Mouse (Mus musculus) gastrocnemius, adult 2 months (tissue): ENCODE data around the gene Adap2. TPM values are rescaled to one million over a fixed set of nuclear protein-coding genes. Genes with fewer than 3 reads are reported as not detected.

ENCODE experiments used
- DNase-seq: peaks from one replicate; pipeline ENCODE4 v3.0.0; 2022
- H3K27ac ChIP-seq: fragments of 200-600 bp; 2 replicates; pipeline ENCODE4 v1.8.1; 2022; ENCODE audit warnings: mild to moderate bottlenecking
- H3K4me3 ChIP-seq: fragments of 200-600 bp; 2 replicates; pipeline ENCODE4 v1.8.1; 2022; ENCODE audit warnings: mild to moderate bottlenecking, moderate library complexity
- CTCF ChIP-seq: fragments of 200-600 bp; IDR thresholded peaks from 2 replicates; pipeline ENCODE4 v1.8.1; 2022; ENCODE audit warnings: antibody characterized with exemption, mild to moderate bottlenecking, moderate library complexity
- intact Hi-C: fragments of 180-260 bp; cut with DNase I; formaldehyde crosslinking; loops from one replicate; pipeline ENCODE4 v1.15.1; 2025
- total RNA-seq, 2 experiments: library from RNA; stranded (reverse); gene quantifications; 2 replicates each; pipeline ENCODE4 v1.2.3; 2021

Gene Adap2
- total RNA-seq, 2 experiments from 2014 or later = 4.2 to 4.7 TPM

DNA sequence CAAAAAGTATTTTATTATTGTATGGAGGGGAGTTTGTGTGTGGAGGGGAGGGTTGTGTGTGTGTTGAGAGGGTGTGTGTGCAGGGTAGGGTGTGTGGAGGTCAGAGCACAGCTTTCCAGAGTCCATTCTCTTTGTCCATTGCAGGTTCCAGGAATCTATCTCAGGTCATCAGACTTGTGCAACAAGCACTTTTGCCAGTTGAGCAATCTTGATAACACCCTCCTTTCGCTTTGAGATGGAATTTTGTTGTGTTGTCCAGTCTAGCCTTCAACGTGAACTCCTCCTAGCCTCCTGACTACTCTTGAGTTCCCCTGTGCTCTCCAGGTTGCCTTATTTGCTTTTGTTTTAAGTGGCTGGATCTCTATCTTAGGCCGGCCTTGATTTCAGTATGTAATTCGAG, 36.4 kb downstream of the Adap2 start:
- TF ChIP-seq CTCF = no peak
- DNase-seq = no peak
- Histone ChIP-seq H3K4me3 (no peak overlapping the region), H3K27ac (no peak overlapping the region)
- intact Hi-C loops = no loop called here

DNA sequence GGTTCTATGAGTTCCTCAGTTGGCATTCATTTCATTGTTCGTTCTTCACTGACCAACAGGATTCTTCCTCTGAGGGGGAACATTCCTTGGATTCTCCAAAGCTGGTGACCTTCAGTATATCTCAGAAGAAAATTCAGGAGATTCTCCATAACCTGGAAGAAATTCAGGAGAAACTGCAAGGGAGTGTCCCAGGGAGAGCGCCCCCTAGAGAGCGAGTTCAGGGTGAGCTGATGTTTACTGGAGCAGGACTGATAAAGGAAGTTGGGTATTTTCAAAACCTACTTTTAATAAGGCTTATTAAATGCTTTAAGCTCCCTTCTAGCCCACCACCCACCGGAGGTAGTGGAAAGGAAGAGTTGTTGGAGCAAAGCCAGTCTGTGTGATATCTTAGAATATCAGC, 39.9 kb downstream of the Adap2 start:
- Histone ChIP-seq H3K27ac (no peak overlapping the region), H3K4me3 (no peak overlapping the region)
- peak; percentile 11; the same call in 1 of the 2 replicates for TF ChIP-seq CTCF
- DNase-seq = no peak
- intact Hi-C loops = no loop called here

DNA sequence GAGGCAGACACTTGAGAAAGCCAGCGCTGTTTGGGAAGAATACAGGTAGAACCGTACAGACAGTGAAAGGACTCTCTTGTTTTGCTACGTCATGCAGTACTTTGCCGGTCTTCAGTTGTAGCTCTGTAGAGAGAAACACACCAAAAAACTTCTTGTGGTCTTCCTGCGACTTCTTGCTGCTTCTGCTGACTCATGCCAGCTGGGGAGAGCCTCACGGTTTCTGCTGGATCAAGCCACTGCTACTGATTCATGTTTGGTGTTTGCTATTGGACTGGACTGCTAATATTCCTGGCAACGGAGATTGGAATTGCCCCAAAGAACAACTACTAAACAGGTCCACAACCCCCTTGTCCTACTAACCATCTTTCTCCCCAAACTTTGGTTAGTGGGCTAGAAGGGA, 42.4 kb downstream of the Adap2 start:
- no peak for DNase-seq
- no peak overlapping the region for H3K4me3 ChIP-seq
- H3K27ac ChIP-seq = no peak overlapping the region
- TF ChIP-seq CTCF = no peak
- intact Hi-C loops = loop anchor here (5.0 kb wide), 1 partner anchor 109 kb away; the partner anchor contains the start of gene Atad5

DNA sequence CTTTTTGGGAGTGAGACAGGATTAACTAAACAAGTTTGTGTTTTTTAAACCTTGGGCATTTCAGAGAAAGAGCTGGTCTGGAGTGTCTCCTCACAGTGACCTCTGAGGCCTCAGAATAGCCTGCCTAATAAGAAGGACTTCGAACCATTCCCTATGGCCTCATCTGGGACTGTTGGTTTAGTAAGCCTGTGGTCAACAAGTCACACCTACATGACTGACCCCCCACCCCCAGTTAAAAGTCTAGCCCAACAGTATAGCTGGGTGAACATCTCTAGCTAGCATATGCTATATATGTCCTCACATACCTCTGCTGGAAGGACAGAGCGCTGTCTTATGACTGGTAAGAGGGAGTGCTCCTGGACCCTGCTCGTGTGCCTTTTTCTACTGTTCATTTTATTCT, 45.4 kb downstream of the Adap2 start:
- H3K4me3 ChIP-seq = no peak overlapping the region
- intact Hi-C loops = loop anchor here (5.0 kb wide), 1 partner anchor 112 kb away; the partner anchor contains the start of gene Atad5
- DNase-seq = no peak
- TF ChIP-seq CTCF = no peak
- H3K27ac ChIP-seq = no peak overlapping the region

DNA sequence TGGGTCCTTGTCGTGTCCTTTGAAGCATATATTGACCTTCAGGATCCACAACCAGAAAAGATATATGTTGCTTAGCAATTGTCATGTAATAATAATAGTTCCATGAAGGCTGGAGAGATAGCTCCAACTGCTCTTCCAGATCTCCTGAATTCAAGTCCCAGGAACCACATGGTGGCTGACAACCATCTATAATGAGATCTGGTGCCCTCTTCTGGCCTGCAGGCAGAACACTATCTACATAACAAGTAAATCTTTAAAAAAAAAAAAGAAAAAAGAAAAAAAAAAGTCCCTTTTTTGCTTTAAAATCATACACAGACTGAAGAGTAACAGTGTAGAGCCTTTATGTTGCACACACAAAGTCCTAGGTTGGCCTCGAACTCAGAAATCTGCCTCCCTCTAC, 45.9 kb downstream of the Adap2 start:
- intact Hi-C loops = loop anchor here (5.0 kb wide), 1 partner anchor 112 kb away; the partner anchor contains the start of gene Atad5
- H3K27ac ChIP-seq = no peak overlapping the region
- no peak for DNase-seq
- TF ChIP-seq CTCF = peak; percentile 39
- H3K4me3 ChIP-seq = no peak overlapping the region

DNA sequence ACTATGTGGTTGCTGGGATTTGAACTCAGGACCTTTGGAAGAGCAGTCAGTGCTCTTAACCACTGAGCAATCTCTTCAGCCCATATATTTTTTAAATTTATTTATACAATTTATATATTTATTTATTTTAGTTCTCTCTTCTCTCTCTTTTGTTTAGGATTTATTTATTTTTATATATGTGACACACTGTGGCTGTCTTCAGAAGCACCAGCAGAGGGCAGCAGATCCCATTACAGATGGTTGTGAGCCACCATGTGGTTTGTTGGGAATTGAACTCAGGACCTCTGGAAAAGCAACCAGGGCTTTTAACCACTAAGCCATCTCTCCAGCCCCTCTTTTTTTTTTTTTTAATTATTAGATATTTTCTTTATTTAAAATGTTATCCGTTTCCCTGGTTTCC, 46.4 kb downstream of the Adap2 start:
- peak; percentile 32 for DNase-seq
- no peak overlapping the region for H3K27ac ChIP-seq
- intact Hi-C loops = no loop called here
- peak; percentile 73 for TF ChIP-seq CTCF
- H3K4me3 ChIP-seq = no peak overlapping the region

DNA sequence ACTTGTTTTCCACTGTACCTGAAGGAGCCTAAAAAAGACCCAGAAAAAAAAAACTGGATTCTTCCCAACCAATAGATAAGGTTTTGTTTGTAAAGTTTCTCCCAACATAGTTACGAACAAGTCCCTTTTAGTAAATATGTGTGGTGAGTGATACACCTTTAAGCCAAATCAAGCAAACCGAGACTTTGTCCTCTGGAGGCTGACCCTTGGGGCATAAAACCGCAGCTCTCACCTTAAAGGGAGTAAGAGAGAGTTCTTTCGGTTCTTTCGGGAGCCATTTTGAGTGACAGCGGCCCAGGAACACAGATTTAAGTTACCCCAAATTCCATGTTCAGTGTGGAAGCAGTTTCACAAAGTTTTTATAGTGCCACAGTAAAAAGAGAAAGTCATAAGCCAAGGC, 48.4 kb downstream of the Adap2 start:
- no peak for TF ChIP-seq CTCF
- Histone ChIP-seq H3K27ac (no peak overlapping the region), H3K4me3 (no peak overlapping the region)
- intact Hi-C loops = no loop called here
- no peak for DNase-seq

DNA sequence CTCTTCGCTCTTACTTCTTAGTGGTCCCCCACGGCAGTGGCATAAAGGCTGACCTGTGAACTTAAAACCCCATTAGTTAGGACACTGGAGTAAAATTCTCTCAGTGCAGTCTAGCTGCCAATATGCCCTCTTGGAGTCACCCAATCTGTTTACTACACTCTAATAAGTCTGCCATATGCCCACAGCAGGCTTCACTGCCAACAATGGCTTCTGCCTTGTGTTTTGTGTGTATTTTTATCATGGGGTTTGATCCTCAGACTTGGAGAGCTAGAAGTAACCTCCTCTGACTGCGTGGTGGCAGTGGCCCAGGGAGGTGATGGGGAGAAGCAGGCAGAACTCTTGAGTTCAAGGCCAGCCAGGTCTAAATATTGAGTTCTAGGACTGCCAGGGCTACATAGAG, 50.1 kb downstream of the Adap2 start:
- TF ChIP-seq CTCF = no peak
- no peak overlapping the region for H3K4me3 ChIP-seq
- DNase-seq = no peak
- H3K27ac ChIP-seq = no peak overlapping the region
- intact Hi-C loops = no loop called here

DNA sequence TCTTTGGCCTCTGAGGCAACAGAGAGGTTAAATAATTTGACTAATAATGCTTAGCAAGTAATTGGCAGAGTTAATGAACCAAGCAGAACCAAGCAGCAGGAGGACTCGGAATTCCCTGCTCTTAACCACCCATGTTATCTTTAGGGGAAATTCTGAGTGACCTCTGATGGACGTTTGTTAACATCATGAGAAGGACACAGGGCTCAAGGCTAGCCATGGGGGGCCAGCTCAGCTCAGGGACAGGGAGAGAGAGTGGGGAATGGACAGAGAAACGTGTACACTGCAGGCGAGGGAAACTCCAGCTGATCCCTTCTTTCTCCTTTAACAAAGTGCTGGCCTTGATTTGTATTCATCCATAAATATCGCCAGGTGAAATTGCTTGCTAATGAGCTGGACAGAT, 51.0 kb downstream of the Adap2 start:
- intact Hi-C loops = no loop called here
- DNase-seq = no peak
- Histone ChIP-seq H3K4me3 (no peak overlapping the region), H3K27ac (no peak overlapping the region)
- TF ChIP-seq CTCF = no peak

DNA sequence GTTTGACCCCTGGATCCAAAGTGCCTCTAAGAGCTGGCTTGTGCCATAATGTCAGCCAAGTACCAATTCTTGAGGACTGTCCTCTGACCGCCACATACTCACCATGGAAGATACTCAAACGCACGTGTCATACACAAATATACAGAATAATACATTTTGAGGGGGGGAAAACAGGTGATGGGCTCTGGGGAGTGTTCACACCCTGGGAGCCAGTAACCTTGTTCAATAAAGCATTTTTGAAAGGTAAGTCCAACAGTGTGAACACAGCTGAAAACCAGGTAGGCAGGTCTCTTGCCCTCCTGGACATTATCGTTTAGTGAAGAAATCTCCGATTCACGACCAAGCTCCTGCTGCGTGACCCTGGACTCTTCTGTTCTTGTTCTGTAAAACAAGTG, 54.6 kb downstream of the Adap2 start:
- TF ChIP-seq CTCF = no peak
- H3K27ac ChIP-seq = peak overlapping the region; percentile 43
- peak overlapping the region; percentile 85 for H3K4me3 ChIP-seq
- DNase-seq = no peak
- intact Hi-C loops = no loop called here

DNA sequence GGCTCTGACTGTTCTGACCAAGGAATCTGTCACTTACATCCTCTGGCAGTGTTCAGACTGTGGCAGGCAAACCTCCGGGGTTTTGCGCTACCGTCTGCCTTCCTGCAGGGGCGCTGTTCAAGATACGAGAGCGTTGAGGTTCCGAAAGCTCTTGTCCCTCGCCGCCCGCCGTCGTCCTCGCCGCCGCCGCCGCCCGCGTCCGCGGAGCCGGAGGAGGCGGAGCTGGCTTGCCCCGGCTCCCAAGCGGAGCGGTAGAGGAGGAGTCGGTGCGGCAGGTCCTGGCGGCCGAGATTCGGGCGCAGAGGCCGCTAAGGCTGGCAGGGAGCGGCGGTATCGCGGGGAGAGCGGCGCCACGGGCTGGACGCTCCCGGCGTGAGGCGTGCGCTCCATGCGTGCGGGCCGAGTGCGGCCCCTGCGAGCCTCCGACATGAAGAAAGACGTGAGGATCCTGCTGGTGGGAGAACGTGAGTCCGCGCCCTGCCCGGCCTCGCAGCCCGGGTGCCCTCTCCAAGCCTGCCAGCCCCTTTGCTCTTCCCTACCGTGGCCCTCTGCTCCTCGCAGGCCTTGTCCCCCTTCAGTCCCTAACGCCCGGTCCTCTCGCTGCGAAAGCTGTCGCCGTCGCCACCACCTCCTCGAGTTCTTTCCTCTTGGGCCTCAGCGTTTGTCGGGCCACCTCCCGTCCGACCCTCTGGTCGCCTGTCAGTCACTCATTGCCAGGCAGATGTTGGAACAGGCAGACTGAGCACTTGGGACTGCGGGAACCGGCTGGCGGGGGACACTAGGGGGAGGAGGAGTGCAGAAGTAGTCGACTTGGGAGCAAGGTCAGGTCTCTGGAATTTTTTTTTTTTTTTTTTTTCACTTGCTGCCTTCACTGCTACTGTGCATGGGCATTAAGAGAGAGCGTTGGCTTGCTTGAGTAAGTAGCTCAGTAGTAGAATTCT, 55.2 kb downstream of the Adap2 start, which contains the start of gene Rhot1:
Gene Rhot1 (plus strand): TSS at position 160 of the 941 bp plus-strand sequence.
- Histone ChIP-seq H3K4me3 (peak within 1 kb of the TSS; percentile 85), H3K27ac (peak within 1 kb of the TSS; percentile 97)
- TF ChIP-seq CTCF = peak; percentile 96
- DNase-seq = peak; percentile 98
- intact Hi-C loops = no loop called here

DNA sequence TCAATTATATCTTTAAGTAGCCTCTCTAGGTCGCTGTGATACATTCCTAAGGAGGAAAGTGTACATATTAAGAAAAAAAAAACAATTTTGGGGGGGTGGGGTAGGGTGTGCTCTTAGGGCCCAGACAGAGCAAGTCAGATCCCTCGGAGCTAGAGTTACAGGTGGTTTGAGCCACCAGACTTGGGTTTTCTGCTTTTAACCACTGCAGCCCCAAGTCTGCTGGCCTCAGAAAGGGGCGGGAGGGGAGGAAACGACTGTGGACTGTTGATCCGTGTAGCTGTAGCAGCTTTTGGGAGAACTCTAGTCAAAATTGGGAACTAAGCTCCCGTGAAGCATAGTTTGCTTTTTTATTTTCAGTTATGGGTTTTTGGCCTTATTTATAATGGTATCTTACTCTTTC, 56.4 kb downstream of the Adap2 start:
- no peak for TF ChIP-seq CTCF
- DNase-seq = no peak
- intact Hi-C loops = no loop called here
- Histone ChIP-seq H3K27ac (peak overlapping the region; percentile 97), H3K4me3 (peak overlapping the region; percentile 85)

DNA sequence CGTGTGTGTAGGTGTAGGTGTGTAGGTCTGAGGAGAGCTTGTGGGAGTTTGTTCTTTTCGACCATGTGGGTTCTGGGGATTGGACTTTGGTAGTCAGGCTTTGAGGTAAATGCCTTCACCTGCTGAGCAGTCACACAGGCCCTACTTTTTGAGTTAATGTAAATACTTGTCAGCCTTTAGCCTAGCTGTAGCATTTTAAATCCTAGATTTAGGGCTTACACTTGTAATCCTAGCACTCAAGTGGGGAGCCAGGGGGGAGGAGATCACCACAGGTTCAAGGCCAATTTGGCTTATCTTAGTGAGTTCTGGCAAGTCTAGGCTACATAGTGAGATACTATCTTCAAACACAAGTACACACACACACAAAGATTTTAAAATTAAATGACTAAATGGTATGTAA, 58.4 kb downstream of the Adap2 start:
- DNase-seq = no peak
- no peak for TF ChIP-seq CTCF
- H3K4me3 ChIP-seq = no peak overlapping the region
- H3K27ac ChIP-seq = no peak overlapping the region
- intact Hi-C loops = no loop called here

DNA sequence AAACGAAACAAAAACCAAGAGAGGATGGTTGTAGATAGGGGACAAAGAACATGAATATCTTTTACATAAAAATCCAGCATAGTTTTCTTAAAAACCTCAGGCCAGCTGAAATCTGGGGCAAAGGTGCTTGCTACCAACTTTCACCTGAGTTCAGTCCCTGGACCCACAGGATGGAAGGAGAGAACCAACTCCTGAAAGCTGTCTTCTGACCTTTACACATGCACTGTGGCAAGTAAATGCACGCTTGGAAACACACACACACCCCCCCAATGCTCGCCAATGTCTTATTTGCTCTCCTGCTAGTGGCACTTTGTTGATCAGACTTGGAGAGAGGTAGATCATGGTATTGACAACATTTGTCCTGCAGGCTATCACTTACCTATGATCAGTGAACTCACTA, 61.4 kb downstream of the Adap2 start:
- H3K4me3 ChIP-seq = no peak overlapping the region
- DNase-seq = no peak
- no peak overlapping the region for H3K27ac ChIP-seq
- intact Hi-C loops = no loop called here
- TF ChIP-seq CTCF = no peak
